Mouse (Mus musculus) liver, adult (tissue): ENCODE results near the gene Tmem63a.

Experiments
- GATA4 ChIP-seq: IDR thresholded peaks from 2 replicates; pipeline ENCODE4 v1.6.1; 2014; ENCODE audit warnings: mild to moderate bottlenecking, low read length; ENCODE audit not compliant: insufficient replicate concordance

Tmem63a gene

DNA sequence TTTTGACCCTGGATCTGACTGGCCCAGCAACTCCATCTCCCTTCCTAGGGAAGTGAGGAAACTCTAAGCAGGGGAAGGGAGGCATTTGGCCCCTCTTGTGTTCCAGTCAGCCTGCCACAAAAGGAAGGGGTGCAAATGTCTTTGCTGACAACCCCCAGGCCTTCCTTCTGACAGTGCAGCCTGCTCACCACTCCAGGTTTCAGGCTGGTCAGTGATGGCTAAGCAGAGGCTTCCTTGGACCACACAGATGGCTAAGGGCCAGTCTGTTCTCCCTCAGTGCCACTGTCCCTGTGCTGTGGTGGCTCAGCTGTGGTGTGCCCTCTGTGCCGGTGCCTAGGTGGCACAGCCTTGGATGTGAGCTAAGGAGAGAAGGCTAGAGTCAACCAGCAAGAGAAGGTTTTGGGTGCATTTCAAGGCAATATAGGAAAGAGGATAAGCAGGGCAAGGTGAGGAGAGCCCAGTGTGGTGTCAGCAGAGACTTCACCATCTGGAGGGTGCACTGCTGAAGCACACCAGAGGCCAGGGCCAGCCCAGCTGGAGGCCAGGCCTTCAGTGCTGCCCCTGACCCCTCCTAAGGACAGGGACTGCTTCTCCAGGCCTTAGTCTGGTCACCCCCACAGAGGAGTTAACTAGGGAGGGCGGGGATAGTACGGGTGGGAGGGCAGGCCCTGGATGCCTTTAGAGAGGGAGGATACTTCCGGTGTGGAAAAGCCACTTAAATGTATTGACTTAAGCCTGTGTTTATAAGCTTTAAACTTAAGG is 68.2 kb downstream of the Tmem63a start:
- TF ChIP-seq GATA4 = no peak

DNA sequence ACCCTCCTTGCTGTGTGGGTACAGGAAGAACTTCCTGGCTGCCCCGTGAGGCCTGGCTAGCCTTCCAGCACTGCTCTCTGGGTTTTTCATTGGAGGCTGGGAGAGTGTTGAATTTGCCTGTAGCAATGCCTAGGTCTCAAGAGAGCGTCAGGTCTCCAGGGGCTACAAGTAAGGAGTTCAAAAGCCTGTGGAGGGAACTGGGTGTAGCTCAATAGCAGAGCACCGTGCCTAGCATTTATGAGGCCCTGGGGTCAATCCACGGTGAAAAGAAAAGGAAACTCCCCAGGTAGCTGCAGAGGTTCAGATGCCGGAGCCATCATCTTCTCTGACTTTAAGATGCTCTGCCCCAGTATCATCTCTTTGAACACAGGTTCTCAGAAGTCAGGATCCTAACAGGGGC is 69.5 kb downstream of the Tmem63a start:
- TF ChIP-seq GATA4 = no peak

- TF ChIP-seq GATA4 = no peak
These were observed 70.3 kb downstream of the Tmem63a start for GRCm38 (mm10) chr1:181012416-181012815.

- no peak for TF ChIP-seq GATA4
These were observed 71.3 kb downstream of the Tmem63a start for GRCm38 (mm10) chr1:181013446-181013845.

DNA sequence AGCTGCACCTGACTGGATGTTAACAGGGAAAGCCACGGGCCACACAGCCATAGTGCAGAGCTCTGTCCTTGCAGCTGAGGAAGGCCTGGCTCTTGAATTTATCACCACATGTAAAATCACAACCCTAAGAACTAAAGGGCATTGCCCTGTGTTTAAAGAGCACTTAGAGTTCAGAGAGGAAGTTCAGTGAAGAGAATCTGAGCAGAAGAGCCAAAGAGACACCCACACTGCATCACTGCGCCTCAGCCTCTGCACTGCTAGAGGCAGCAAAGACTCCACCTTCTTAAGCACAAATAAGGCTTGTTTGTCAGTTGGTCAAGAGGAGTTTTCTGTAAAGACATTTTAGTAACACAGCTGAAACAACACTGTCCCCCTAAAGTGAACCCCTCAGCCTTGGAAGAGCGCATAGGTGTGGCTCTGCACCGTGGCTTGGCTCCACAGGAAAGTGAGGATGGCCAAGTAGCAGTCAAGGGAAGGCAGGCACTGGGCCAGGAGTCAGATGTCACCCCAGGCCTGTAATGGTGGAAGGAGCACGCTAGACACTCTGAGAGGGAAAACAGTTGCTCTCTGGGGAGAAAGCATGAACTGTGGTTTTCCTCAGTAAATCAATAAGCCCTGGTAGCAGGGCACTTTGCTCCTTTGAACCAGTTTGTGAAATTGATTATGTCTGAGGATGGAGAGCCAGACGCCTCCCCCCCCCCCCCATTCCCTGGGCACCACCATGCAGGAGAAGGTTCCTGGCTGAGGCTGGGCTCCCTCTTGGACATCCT is 72.8 kb downstream of the Tmem63a start:
- TF ChIP-seq GATA4 = peak; percentile 17; the same call in 1 of the 2 replicates

GRCm38 (mm10) chr1:181015558-181015957 is 73.4 kb downstream of the Tmem63a start:
- peak; percentile 29; the same call in 1 of the 2 replicates for TF ChIP-seq GATA4

DNA sequence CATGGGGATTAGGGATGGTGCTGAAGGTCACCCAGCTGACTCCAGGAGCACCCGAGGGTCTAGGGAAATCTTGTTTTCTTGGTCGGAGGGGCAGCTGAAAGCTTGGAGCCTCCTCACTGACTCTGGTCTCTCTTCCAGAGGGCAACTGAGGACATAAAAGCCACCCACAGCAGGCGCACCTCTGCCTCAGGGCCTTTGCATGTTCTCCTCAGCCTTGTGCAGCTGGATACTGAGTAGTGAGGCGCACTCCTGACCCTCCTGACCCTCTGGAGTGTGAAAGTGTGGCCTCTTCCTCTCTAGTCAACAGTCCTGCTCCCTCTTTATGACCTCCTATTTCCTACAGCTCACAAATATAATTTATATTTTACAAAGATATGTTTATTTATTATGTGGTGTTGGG is 73.9 kb downstream of the Tmem63a start:
- TF ChIP-seq GATA4 = no peak

DNA sequence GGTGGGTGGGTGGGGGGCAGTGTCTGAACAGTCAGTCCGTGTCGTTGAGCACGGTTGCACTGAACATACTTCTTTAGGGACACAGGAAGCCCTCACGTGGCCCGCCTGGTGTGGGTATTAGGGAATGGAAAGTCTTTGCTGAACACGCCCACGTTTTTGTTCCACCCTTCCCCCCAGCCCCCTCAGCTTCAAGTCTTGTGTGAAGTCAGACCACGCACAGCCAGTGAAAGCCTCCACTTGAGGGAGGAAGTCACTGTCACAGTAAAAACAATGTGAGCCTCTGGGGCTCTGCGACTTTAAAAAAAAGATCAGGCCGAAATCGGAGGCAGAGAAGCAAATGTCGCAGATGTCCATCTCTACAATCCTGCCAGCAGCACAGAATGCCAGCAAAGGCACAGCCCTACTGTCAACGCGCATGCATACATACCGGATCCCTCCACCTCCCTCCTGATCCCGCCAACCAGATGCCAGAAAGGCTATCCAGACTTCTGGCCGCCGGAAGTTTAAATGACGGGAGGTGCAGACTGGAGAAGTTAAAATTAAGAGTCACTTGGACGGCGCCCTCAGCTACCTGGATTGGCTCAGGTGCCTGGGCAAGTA is 74.5 kb downstream of the Tmem63a start:
- TF ChIP-seq GATA4 = no peak

- no peak for TF ChIP-seq GATA4
These were observed 75.1 kb downstream of the Tmem63a start for GRCm38 (mm10) chr1:181017212-181017711.

DNA sequence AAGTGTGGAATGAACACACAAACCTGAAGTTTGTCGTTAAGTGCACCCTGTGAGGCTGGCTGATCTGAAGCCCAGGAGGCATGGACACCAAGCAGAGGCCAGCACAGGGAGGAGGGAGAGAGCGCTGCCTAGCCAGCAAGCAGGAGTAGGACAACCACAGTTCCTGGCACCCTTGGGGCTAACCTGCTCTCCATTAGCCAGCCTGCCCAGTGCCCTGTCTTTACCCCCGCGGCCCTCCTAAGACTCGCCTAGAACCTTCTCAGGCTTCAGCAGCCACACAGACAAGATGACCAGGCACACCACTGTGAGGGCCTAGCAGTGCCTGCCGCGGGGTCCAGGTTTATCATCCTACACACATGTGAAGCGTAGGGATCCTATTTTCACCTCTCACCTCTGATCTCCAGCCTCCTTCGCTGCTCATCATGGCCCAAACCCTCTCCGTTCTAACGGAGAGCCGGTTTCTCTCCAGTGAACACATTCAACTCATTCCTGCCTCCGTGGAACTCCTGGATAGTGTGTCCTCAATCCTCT is 75.8 kb downstream of the Tmem63a start:
- no peak for TF ChIP-seq GATA4

DNA sequence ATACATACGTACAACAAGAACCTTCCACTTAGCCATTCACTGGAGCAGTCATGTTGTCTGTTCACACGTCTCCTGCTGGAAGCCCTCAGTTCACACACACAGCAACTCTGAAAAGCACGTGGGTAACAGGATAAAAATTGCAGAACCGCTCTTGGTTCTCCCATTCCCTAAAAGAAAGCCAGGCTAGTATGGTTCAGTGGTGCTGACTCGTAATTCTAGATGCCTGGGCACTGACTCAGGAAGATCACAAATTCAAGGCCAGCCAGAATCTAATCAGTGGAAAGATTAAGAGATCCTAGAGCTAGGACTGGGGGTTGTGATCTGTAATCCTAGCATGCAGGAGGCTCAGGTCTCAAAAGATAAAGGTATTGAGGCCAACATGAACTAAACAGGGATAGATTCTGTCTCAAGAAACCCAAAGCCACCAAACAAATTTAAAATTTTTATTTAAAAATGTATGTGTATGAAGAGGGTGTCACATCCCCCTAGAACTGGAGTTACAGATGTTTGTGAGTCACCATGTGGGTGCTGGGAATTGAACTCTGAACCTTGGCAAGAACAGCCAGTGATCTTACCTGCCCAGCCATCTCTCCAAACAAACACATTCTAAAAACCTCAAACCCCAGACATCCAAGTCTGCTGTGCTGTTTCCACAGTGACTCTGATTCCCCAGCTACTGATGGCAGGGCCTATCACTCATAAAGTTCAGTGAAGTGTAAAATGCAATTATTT is 78.8 kb downstream of the Tmem63a start, which contains the start of gene Ephx1:
Gene Ephx1, minus strand, starts transcription at position 149 of the 732 bp plus-strand sequence.
- TF ChIP-seq GATA4 = no peak

- TF ChIP-seq GATA4 = no peak
These were observed 79.3 kb downstream of the Tmem63a start for GRCm38 (mm10) chr1:181021488-181021865.

DNA sequence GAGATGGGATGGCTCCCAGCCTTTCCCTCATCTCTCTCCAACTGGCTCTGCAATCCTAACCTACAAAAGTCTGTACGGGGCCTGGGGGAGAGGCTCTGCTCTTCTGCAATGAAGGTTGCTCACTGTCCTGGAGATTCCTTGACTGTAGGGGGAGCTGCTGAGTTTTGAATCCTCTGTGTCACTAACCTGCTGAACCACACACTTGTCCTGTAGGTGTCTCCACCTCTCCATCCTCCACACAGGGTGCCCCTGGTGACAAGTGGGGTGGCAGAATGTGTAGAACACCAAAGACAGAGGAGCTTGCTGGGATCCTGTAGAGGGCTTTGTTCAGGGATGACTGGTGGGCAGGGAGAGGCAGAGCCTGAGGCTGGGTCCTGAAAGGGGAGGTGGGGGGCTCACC is 80.1 kb downstream of the Tmem63a start:
- TF ChIP-seq GATA4 = no peak
